Mouse (Mus musculus) liver, adult 2 months (tissue): ENCODE data around the gene Tbcb.

Experiments
- CTCF ChIP-seq: fragments of 200-500 bp; IDR thresholded peaks from 2 replicates; pipeline ENCODE4 v1.5.1; 2011; ENCODE audit warnings: low read depth, low read length, control low read depth
- POLR2A ChIP-seq: fragments of 200-500 bp; IDR thresholded peaks from 2 replicates; pipeline ENCODE4 v1.6.1; 2011; ENCODE audit warnings: low read length, control low read depth; ENCODE audit not compliant: insufficient read depth; ENCODE audit errors: extremely low read depth

- no peak for TF ChIP-seq CTCF
- TF ChIP-seq POLR2A, result no peak
Measured at GRCm38 (mm10) chr7:30192088-30192487, 40.0 kb downstream of the Tbcb start.
